Mouse (Mus musculus): ENCODE measurements around the gene Fam187b.
A peak's percentile ranks its signal among the peaks of the same experiment; 100 is the strongest.

Fam187b gene

GRCm38 (mm10) chr7:30958109-30958865 lies 15.3 kb upstream of the Fam187b start:
- DNase-seq (ENCODE audit: low spot score) = peak; percentile 23

DNA sequence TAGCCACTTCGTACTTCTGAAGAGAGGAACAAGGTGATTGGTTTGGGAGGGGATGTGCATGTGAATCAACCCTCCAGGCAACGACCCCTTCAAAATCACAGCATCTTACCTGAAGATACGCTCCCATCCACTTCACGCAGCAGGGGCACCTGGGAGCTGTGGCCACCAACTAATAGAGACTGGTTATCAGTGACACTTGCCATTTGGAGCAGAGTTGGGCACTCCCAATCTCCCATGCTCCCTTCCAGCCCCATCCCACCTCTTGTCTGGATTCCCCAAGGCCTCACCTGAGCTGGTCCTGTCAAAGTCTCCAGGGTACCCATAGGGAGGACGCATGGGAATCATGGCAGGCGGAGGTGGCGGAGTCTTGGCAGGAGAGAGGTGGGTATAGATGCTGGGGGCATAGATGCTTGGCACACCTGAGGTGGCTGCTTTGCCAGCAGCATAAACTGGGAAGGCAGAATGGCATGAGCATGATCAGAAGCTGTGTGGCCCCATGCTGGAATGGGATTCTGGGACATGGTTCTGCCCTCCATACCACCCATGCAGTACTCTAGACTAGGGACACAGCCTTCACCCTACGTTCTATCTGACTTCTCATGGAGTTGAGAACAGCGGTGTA lies 14.6 kb upstream of the Fam187b start:
- DNase-seq (ENCODE audit: low spot score) = no peak

DNA sequence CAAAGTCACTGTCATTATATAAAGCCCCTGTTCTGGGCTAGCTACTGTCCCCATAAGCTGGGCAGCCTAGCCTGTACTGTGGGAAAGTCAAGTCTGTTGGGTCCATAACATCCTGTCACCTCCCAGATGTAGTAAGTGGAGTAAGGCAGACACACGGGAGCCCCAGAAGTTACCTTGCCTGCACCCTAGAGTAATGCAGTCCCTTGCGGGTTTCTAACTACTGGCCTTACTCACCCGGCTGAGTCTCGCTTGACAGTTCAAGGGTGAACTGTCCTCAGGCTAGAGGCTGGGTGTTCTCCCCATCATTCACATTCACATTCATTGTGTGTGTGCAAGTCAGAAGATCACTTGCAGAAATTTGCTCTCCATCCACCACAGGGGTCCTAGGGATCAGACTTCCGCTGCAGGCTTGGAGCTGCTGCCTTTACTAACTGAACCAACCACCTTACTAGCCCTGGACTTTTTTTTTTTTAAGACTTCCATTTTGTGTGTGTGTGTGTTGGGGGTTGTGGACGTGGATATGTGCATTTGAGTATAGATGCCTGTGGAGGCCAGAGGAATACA lies 13.7 kb upstream of the Fam187b start:
- DNase-seq (ENCODE audit: low spot score) = no peak

DNA sequence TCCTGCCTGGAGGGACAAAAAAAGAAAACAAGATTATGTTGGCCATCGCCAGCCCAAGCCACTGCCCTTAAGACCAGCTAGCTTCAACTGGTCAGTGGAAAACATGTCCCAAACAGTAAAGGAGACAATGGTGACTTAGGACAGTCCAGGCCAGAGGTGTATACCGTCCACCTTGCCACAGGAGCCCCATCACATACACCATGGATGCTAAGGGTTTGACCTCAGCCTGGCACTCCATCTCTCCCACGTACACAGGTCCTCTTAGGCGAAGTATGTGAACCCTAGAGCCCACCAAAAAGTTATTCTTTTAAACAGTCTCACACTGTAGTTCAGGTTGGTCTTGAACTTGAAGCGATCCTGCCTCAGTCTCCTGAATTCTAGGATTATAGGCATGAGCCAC lies 10.7 kb upstream of the Fam187b start:
- no peak for DNase-seq (ENCODE audit: low spot score)

DNA sequence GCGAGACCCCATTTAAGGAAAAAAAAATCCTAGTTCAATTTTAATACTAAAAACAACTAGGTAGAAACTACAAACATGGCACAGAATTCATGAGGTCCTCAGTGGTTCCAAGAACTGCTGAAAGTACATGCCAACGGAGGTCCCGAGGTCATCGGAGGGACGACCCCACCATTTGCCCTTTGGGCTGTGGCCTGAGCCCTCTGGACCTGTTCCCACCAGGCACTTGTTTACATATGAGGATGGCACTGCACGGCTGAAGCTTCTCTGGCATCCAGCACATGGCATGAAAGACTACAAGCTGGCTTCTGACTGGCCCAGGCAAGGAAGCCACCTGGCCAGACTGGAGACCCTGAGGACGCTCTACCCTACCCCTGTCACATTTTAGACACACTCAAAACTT lies 9.2 kb upstream of the Fam187b start:
- DNase-seq (ENCODE audit: low spot score) = no peak

DNA sequence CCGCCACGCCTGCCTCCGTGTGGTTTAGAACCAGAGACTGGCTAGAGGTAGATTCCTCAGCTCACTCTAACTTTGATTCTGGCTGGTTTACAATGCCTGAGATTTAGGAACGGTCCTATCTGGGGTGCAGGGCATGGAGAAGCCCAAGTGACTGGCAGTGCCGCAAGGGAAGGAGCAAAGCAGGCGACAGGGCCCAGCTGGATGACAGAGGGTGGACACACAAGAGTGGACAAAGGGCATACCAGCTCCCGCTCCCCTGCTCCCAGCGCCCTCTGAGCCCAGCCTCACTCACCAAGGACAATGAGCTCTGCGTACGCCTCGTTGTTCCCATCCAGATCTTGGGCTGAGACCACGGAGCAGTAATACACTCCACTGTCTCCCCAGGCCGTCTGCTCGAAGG lies 7.9 kb upstream of the Fam187b start:
- no peak for DNase-seq (ENCODE audit: low spot score)

GRCm38 (mm10) chr7:30966657-30967056 lies 6.9 kb upstream of the Fam187b start:
- no peak for DNase-seq (ENCODE audit: low spot score)

DNA sequence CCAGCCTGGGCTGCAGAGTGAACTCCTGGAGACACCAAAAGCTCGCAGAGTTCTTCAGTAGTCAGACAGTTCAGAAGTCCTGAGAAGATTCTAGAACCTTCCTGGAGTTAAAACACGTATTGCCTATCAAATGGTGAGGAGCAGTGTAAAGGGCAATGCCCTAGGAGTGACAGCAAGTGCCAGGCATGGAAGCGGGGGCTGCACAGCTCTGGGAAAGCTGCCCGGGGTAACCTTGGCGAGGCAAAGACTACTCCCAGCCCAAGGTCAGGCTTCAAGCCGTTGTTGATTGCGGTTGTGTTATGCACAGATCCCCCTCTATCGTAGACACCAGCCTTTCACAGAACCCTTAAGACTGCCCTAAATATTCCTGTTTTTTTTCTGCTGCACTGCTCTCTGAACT lies 5.0 kb upstream of the Fam187b start:
- no peak for DNase-seq (ENCODE audit: low spot score)

DNA sequence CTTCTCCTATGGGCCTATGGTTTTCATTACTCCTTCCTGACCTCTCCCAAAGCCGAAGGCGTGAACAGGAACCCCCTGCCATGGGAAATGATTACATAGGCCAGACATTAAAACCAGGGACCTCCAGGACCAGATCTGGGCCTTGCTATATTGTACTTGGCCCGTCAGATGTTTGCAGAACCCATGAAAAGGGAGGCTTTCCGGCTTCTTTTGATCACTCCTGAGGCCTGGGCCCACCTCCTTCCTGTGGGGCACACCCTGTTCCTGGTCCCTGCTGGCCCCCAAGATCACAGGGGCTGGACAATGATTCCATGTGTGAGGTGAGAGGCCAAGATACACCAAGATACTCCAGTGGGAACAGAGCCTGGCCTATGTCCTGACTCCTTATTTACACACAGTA lies 4.4 kb upstream of the Fam187b start:
- DNase-seq (ENCODE audit: low spot score) = no peak

DNA sequence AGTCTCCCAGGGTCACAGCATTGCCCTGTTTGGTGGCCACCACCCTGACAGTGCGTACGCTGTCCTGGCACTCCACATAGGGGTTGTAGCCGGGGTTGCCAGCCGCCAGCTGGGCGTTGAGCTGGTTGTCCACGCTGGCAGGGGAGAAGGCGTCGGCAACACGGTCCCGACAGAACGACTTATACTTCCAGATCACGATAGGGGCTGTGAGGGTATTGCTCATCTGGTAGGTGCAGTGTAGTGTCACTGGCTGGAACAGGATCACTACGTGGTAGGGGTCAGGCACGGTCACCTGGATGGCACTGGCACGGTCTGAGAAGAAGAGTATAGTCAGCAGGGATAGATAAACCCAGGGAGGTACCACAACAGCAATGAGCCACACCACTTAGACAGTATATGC lies 1.7 kb upstream of the Fam187b start:
- DNase-seq (ENCODE audit: low spot score) = no peak

DNA sequence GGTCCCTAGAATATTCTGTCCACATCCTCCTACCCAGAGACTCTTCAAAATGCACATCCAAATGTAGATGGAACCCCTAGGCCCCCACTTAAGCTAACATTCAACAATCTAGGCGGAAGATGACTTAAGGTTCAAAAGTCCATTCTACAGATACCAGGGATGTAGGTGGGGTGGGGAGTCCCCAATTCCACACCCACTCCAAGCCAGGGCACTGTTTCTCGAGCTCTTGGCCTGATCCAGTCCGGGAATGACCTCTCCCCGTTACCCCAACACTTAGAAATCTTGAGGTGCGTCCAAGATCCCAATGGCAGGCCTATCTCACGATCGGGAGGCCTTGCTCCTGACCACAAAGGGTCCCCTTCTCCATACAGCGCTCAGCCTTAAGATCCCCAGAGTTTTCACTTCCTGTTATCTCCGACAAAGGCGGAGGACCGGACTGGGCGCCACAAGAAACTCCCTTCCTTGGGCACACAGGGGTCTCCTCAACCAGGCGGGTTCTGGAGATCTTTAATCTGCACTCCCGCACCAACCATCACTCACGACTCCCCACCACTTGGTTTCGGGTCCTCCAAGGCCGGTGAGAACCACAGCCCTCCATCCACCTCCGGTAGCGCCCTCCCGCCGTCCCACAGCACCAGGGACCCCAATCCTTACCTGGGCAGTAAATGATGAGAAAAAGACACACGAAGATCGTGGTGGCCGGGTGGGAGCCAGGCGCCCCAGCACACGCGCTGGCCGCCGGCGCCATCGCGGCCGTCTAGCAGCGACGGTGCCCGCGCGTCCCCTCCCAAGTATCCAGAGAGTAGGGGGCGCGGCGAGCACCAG lies 952 bp upstream of the Fam187b start:
- no peak for DNase-seq (ENCODE audit: low spot score)

DNA sequence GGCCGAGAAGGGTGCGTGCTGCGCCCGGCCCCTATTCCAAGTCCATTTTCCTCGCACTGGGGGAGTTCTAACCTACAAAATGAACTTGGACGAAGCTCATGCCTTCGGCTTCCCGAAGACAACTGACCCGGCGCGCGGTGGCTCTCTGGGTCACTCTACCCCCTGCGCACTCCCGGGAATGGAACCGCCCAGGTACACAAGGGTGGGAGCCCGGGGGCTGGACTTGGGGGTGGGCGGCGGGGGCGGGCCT lies 414 bp upstream of the Fam187b start, which contains the start of gene Lsr:
Lsr (minus strand) TSS at position 214 of the 250 bp plus-strand sequence.
- DNase-seq (ENCODE audit: low spot score) = peak; percentile 59

DNA sequence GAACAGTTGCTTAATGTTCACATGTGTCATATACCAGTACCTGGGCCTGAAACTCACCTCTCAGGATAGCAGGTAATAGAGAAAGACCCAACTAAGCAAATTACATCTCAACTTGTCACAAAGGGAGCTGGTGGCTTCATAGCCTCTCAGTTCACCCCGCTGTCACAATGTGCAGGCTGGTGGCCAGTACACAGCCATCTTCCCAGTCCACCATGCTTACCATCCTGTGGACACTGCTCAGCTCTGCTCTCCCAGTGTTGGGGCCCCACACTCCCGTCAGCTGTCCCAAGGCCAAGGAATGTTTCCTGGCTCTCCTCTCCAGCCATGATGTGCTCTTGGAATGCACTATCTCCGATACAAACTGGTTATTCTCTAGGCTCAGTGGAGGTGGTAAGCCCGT lies 8.1 kb downstream of the Fam187b start:
- DNase-seq (ENCODE audit: low spot score) = no peak

DNA sequence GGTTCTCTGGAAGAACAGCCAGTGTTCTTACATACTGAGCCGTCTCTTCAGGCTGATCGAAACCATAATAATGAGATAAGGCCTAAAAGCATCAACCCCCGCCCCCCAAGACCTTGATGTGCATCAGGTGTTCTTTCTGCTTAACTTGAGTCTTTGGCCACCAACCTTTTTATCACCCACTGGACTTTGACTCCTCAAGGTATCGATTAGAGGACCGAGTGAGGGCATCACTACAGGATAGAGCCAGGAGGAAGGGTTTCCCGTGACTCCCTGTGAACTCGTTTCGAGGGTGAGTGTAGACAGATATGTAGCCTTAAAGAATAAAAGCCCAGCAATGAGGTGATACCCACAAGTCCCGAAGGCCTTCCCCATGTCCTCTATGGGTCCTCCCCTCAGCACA lies 11.8 kb downstream of the Fam187b start:
- DNase-seq (ENCODE audit: low spot score) = no peak

- DNase-seq (ENCODE audit: low spot score) = no peak
Measured at GRCm38 (mm10) chr7:30988519-30989162, 15.1 kb downstream of the Fam187b start.

- no peak for DNase-seq (ENCODE audit: low spot score)
Measured at GRCm38 (mm10) chr7:30992148-30992547, 18.6 kb downstream of the Fam187b start.

DNA sequence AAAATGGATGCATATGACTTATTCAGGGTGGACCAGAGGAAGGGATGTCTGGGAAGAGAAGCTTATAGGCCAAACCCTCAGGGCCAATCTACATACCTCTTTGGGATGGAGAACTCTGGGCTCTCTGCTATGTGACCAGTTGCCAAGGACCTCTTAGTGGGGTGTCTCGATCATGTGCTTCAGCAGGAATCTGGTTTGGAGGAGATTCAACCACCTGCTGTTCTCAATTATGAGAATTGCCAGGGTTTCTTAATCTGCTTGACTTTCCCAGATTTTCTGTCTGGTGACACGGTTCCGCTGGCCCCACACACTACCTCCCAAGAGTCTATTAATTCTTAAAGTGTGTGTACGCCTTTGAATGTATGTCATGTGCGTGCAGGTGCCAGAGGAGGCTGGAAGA lies 20.4 kb downstream of the Fam187b start:
- DNase-seq (ENCODE audit: low spot score) = no peak

DNA sequence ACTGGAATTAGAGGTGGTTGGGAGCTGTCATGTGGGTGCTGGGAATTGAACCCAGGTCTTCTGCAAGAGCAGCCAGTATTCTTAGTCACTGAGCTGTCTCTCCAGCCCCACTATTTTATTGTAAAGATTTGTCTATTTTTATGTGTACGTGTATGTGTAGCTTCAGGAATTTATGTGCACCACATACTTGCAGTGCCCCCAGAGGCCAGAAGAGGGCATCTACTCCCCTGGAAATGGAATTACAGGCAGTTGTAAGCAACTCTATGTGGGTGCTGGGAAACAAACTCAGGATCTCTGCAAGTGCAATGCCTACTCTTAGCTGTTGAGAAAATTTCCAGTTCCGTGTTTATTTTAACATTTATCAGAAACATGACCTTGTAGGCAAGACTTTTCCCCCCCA lies 22.9 kb downstream of the Fam187b start:
- no peak for DNase-seq (ENCODE audit: low spot score)

- no peak for DNase-seq (ENCODE audit: low spot score)
Measured at GRCm38 (mm10) chr7:31000505-31001020, 27.0 kb downstream of the Fam187b start.

DNA sequence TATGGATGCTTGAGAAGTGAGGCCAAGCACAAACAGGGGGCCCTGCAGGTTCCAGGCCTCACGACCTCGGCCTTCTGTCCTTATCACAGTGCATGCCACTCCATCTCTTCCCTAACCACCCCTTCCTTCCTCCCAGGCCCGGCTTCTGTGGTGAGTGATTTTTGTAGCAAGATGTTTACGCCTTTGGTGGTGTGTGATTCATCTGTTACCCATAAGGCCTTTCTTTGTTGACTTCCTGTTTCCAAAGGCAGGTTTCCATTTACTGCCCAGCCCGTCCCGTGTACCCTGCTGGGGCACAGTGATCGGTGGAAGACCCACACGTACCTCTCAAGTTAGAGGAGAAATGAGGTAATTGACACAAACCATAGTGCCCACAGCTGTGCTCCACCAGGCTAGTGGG lies 29.1 kb downstream of the Fam187b start:
- DNase-seq (ENCODE audit: low spot score) = no peak

DNA sequence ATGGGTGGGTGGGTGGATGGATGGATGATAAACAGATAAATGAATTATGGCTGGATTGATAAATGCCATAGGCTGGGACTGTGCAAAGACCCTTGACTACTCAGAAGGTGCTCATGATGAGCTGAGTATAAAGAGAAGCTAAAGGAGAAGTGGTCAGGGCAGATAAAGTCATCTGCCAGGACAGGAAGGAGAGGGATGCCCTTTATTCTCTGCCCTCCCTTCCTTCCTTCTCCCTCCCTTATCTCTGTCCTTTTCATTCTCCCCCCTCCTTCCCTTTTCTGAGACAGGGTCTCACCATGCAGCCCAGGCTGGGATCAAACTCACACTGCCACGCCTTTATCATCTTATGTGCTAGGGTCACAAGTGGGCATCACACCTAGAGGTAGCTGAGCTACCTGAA lies 34.2 kb downstream of the Fam187b start:
- DNase-seq (ENCODE audit: low spot score) = no peak

DNA sequence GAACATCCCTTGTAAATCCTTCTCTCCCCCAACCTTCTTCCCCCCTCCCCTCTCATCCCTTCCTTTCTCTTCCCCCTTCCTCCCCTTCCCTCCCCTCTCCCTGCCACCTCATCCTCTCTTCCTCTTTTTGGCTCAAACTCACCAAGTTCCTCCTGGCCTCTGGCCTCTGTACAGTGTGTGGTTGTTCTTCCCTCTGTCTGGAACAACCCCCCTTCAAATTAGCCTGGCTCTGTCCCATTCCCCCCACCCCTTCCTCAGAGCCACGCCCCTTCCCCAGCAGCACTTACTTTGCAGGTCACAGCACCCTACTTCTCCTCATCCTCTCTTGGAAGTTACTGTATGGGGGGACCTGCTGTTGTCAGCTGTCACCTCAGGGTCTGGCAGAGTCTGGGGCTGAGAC lies 34.6 kb downstream of the Fam187b start:
- no peak for DNase-seq (ENCODE audit: low spot score)
